Mouse (Mus musculus): Measurements from ENCODE around the gene Celf1. TPM values are rescaled to one million over a fixed set of nuclear protein-coding genes. Genes with fewer than 3 reads are reported as not detected.
"Not testable (repeated sequence)": the region's sequence is repeated elsewhere in the genome, so short reads cannot be mapped to it uniquely, and the experiment has no call there.

Gene Celf1
- 71.8 and 73.1 TPM in 2 replicates for polyA plus RNA-seq (2015; fragmentation: Nextera tagmentation; extraction: Ambion mirVana)

DNA sequence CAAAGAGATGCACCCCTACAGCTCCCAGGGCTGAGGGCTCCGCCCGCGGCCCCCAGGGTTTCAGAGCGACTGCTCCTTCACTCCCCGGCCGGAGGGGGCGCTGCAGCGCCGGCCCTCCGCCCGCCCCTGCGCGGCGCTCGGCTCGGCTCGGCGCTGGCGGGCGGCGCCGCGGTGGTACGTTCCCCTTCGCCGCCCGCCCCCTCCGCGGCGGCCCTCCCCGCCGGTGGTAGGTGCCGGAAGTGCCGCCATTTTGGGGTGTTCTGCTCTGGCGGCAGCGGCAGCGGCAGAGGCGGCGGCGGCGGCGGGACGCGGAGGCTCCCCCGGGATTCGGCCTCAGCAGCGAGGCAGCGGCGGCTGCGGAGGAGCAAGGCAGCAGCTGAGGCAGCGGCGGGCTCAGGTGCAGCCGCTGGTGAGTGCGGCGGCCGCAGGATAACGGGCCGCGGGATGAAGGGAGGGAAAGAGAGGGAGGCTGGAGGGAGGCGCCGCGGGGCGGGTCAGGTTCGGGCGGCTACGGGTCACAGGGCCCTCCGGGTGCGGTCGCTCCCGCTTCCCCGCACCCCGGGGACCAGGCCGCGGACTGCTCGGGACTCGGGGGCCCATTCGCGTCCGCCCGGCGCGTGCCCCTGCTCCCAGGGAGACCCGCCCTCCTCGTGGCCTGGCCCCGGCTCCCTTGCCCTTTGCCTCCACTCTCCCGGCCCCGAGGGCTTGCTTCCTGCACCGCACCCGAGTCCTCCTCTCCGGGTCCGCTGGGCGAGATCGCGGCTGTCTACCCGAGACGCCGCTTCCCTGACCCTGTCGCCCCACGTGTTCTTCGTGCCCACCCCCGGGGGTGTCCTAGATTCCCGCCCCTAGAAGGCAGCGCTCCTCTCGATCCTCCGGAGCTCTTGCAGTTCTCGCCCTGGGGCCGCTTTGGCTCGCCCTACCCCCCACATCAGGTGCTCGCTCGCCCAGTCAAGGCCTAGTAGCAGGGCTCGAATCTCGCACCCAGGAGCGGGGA lies at the start of gene Celf1:
Gene Celf1, plus strand, starts transcription at position 150 of the 997 bp plus-strand sequence.
- H3K4me3 ChIP-seq (ENCODE audit: low read length), result peak within 1 kb of the TSS; percentile 97
- H3K9ac ChIP-seq (ENCODE audit: low read depth, low read length), result peak within 1 kb of the TSS; percentile 92
- H3K27me3 ChIP-seq (replicated peaks; ENCODE audit: control insufficient read depth, insufficient read depth, low read length), result no peaks in the 10 kb centered on the region
- H3K36me3 ChIP-seq (ENCODE audit: control insufficient read depth, insufficient read depth, low read length), result no peaks in the 10 kb centered on the region
- H3K4me1 ChIP-seq (ENCODE audit: control insufficient read depth, insufficient read depth, low read length), result peaks cover 16% of the 10 kb centered on the region
- under 1% methylated on average over 96 of the region's 113 CpGs for WGBS
- peak within 1 kb of the TSS; percentile 95 for H3K27ac ChIP-seq (ENCODE audit: low read length)
- H3K4me2 ChIP-seq (ENCODE audit: low read depth, low read length), result peak within 1 kb of the TSS; percentile 65
- H3K9me3 ChIP-seq (ENCODE audit: control insufficient read depth, low read length), result no peaks in the 10 kb centered on the region
- ATAC-seq, result peak; percentile 97

DNA sequence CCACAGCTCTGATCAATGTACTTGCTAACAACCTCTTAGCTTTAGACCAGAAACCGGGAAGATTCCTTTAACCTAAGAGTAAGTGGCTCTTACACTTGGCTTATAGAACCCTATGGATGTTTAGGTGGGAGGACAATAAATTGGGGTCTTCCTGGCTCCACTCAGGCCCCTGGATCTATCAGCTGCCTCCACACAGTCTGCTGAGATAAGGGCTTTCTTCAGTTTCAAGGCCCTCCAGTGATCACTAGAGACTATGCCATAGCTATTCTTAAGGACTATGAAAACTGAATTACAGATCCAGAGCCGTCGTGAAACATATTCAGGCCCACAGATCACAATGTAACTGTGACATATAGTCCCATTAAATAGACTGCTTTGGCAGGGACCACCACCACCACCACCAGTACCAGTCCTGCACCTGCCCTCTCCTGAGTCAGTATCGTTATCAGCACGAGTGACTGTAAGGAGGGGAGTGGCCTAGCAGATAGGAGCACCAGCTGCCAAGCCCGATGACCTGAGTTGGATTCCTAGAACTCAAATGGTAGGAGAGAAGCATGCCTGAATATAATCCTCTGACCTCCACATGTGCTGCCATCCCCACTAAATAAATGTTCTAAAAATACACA lies 46.4 kb upstream of the Celf1 start:
- ATAC-seq, result peak; percentile 51; the same call in 1 of the 2 replicates

DNA sequence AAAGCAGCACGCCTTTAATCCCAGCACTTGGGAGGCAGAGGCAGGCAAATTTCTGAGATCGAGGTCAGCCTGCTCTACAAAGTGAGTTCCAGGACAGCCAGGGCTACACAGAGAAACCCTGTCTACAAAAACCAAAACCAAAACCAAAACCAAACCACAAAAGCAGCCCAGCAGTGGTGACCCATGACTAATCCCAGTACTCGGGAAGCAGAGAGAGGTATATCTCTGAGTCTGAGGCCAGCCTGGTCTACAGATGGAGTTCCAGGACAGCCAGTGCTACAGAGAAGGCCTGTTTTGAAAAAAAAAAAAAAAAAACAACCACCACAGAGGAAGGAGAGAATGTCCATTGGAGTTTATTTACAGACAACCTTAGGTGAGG lies 45.9 kb upstream of the Celf1 start:
- 83% methylated on average over 3 of the region's 3 CpGs for WGBS
- H3K9ac ChIP-seq (ENCODE audit: low read depth, low read length); H3K27ac ChIP-seq (ENCODE audit: low read length); H3K27me3 ChIP-seq (replicated peaks; ENCODE audit: control insufficient read depth, insufficient read depth, low read length); H3K4me1 ChIP-seq (ENCODE audit: control insufficient read depth, insufficient read depth, low read length); H3K36me3 ChIP-seq (ENCODE audit: control insufficient read depth, insufficient read depth, low read length); H3K9me3 ChIP-seq (ENCODE audit: control insufficient read depth, low read length); H3K4me3 ChIP-seq (ENCODE audit: low read length); H3K4me2 ChIP-seq (ENCODE audit: low read depth, low read length); ATAC-seq: not testable (repeated sequence)

More for the DNA sequence above, 46.4 kb upstream of the Celf1 start:
- H3K4me2 ChIP-seq (ENCODE audit: low read depth, low read length), result no peak overlapping the region
- H3K4me1 ChIP-seq (ENCODE audit: control insufficient read depth, insufficient read depth, low read length), result peaks cover 7% of the 10 kb centered on the region; the same call in 1 of the 2 replicates
- 76% methylated on average over 6 of the region's 6 CpGs for WGBS
- H3K27me3 ChIP-seq (replicated peaks; ENCODE audit: control insufficient read depth, insufficient read depth, low read length), result peaks cover 7% of the 10 kb centered on the region; the same call in 1 of the 2 replicates
- no peaks in the 10 kb centered on the region for H3K9me3 ChIP-seq (ENCODE audit: control insufficient read depth, low read length)
- H3K27ac ChIP-seq (ENCODE audit: low read length), result no peak overlapping the region
- H3K36me3 ChIP-seq (ENCODE audit: control insufficient read depth, insufficient read depth, low read length), result peaks cover 9% of the 10 kb centered on the region
- no peak overlapping the region for H3K9ac ChIP-seq (ENCODE audit: low read depth, low read length)
- no peak overlapping the region for H3K4me3 ChIP-seq (ENCODE audit: low read length)

DNA sequence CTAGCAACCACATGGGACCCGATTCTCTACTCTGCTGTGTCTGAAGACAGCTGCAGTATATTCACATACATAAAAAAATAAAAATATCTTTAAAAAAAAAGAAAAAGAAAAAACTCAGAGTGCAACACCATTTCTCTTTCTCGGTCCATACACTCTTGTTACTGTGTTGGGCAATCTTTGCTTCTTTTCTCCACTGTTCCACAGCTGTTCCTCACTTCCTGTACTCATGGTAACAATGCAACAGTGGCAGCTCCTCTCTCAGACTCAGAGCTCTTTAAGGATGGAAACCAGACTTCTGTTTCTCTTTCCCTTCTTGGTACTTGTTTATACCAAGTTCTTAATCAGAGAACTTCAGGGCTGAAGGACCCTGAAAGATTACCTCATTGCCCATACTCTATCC lies 36.8 kb upstream of the Celf1 start:
- Histone ChIP-seq H3K27ac (ENCODE audit: low read length) (no peak overlapping the region), H3K9ac (ENCODE audit: low read depth, low read length) (peak overlapping the region; percentile 98), H3K4me2 (ENCODE audit: low read depth, low read length) (peak overlapping the region; percentile 62), H3K4me3 (ENCODE audit: low read length) (peak overlapping the region; percentile 97), H3K9me3 (ENCODE audit: control insufficient read depth, low read length) (no peaks in the 10 kb centered on the region), H3K36me3 (ENCODE audit: control insufficient read depth, insufficient read depth, low read length) (peaks cover 7% of the 10 kb centered on the region), H3K27me3 (replicated peaks; ENCODE audit: control insufficient read depth, insufficient read depth, low read length) (no peaks in the 10 kb centered on the region), H3K4me1 (ENCODE audit: control insufficient read depth, insufficient read depth, low read length) (peaks cover 9% of the 10 kb centered on the region)
- WGBS, result 71% methylated on average over 2 of the region's 2 CpGs
- ATAC-seq, result no peak

DNA sequence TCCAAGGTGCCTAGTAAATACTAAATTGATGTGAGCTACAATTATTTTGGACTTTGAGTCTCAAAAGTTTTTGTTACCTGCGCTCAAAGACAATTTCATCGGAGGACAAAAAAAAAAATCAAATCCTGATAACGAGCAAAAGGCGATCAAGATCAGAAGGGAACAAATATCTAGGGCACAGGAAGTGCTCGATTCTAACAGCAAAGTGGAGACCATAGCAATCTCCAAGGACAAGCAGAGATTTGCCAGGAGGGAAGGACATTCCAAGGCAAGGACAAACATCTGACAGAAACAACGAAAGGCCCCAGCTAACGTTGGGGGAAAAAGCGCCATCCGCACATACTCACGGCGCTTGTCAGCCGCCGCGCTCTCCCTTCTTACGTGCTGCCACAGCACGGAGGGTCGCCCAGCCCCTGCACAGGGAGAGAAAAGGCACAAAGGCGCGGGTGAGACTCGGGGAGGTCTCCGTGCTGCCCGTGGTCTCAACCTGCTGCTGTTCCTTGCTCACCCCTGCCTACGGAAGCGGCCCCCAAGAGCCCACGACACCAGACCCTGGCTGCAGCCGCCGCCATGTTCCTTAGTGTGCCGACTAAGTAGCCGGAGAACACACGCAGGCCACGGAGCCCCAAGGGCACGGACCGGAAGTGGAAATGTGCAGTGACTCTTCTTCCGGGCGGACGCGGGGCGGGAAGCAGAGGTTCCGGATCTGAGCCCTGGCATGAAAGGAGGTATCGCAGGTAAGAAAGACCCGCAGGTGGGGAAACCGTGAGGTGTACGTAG lies 35.9 kb upstream of the Celf1 start, which contains the start of the genes Kbtbd4 and Ndufs3:
Gene Kbtbd4, plus strand, starts transcription at position 665 of the 780 bp plus-strand sequence.
Gene Ndufs3, minus strand, starts transcription at position 752 of the 780 bp plus-strand sequence.
- H3K36me3 ChIP-seq (ENCODE audit: control insufficient read depth, insufficient read depth, low read length), result peaks cover 13% of the 10 kb centered on the region
- ATAC-seq, result peak; percentile 92
- under 1% methylated on average over 43 of the region's 43 CpGs for WGBS

DNA sequence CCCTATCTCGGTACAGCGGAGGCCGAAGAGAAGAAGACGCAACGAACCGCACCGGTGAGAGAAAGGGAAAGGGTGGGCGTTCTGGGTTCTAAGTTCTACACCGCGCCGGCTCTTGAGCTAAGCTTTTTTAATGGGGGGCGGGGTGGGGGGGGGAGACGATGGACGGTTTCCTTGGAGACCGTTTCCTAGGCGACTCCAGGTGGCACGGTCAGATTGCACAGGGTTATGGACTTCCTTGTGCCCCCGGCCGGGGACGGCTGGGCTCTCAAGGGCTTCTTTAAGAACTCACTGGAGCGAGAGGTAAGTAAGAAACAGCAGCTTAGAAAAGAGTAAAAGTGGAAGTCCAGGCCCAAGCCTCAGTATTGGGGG lies 35.3 kb upstream of the Celf1 start:
- H3K9ac ChIP-seq (ENCODE audit: low read depth, low read length), result peak overlapping the region; percentile 98
- peak overlapping the region; percentile 73 for H3K4me2 ChIP-seq (ENCODE audit: low read depth, low read length)
- peaks cover 9% of the 10 kb centered on the region for H3K4me1 ChIP-seq (ENCODE audit: control insufficient read depth, insufficient read depth, low read length)
- H3K36me3 ChIP-seq (ENCODE audit: control insufficient read depth, insufficient read depth, low read length), result peaks cover 19% of the 10 kb centered on the region
- ATAC-seq, result peak; percentile 66
- no peaks in the 10 kb centered on the region for H3K27me3 ChIP-seq (replicated peaks; ENCODE audit: control insufficient read depth, insufficient read depth, low read length)
- H3K27ac ChIP-seq (ENCODE audit: low read length), result peak overlapping the region; percentile 95
- under 1% methylated on average over 21 of the region's 21 CpGs for WGBS
- H3K9me3 ChIP-seq (ENCODE audit: control insufficient read depth, low read length), result no peaks in the 10 kb centered on the region
- H3K4me3 ChIP-seq (ENCODE audit: low read length), result peak overlapping the region; percentile 97

More for the DNA sequence above, 35.9 kb upstream of the Celf1 start, which contains the start of the genes Kbtbd4 and Ndufs3:
- Histone ChIP-seq H3K9ac (ENCODE audit: low read depth, low read length) (peak within 1 kb of the TSS; percentile 98), H3K27me3 (replicated peaks; ENCODE audit: control insufficient read depth, insufficient read depth, low read length) (no peaks in the 10 kb centered on the region), H3K27ac (ENCODE audit: low read length) (peak within 1 kb of the TSS; percentile 95), H3K4me2 (ENCODE audit: low read depth, low read length) (peak within 1 kb of the TSS; percentile 73), H3K4me1 (ENCODE audit: control insufficient read depth, insufficient read depth, low read length) (peaks cover 9% of the 10 kb centered on the region), H3K9me3 (ENCODE audit: control insufficient read depth, low read length) (no peaks in the 10 kb centered on the region), H3K4me3 (ENCODE audit: low read length) (peak within 1 kb of the TSS; percentile 97)

DNA sequence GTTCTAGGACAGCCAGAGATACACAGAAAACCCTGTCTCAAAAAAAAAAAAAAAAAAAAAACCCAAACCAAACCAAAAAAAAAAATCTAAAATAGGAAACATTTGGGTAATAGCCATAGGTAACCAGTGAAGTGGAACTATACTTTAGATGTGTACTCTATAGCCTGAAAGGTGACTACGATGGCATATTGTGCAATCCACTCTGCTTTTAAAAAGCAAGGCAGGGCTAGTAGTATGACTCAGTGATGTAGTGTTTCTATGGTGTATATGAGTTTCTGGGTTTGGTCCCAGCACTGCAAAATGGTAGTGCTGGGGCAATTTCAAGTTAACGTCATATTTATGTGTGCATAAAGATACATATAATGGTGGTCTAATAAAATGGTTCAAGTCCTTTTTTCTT lies 33.5 kb upstream of the Celf1 start:
- Histone ChIP-seq H3K4me3 (ENCODE audit: low read length) (no peak overlapping the region), H3K4me1 (ENCODE audit: control insufficient read depth, insufficient read depth, low read length) (peaks cover 9% of the 10 kb centered on the region), H3K27ac (ENCODE audit: low read length) (no peak overlapping the region), H3K9me3 (ENCODE audit: control insufficient read depth, low read length) (no peaks in the 10 kb centered on the region), H3K27me3 (replicated peaks; ENCODE audit: control insufficient read depth, insufficient read depth, low read length) (no peaks in the 10 kb centered on the region), H3K4me2 (ENCODE audit: low read depth, low read length) (no peak overlapping the region), H3K9ac (ENCODE audit: low read depth, low read length) (no peak overlapping the region), H3K36me3 (ENCODE audit: control insufficient read depth, insufficient read depth, low read length) (peaks cover 24% of the 10 kb centered on the region)
- no peak for ATAC-seq
- WGBS, result 90% methylated on average over 2 of the region's 2 CpGs

DNA sequence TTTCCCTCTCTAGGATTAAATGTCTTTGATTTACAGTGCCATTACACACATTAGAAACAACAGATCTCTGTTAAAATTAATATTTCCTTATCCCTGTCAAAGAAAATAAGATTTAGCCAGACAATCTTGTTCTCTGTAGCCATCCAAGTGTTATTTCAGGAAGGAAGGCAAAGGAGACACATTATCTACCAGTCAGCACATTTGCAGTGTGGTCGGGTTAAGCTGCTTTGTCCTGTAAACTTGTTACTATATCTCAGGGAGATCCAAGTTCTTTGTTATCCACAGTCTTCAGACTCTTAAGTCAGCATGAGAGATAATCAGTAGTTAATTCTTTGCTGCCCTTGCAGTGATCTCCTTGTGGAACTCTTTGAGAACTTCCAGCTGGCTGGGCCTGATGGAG lies 29.3 kb upstream of the Celf1 start:
- 85% methylated on average over 1 of the region's 1 CpGs for WGBS
- Histone ChIP-seq H3K27ac (ENCODE audit: low read length) (no peak overlapping the region), H3K4me1 (ENCODE audit: control insufficient read depth, insufficient read depth, low read length) (peaks cover 17% of the 10 kb centered on the region), H3K27me3 (replicated peaks; ENCODE audit: control insufficient read depth, insufficient read depth, low read length) (no peaks in the 10 kb centered on the region), H3K4me3 (ENCODE audit: low read length) (no peak overlapping the region), H3K36me3 (ENCODE audit: control insufficient read depth, insufficient read depth, low read length) (peaks cover 21% of the 10 kb centered on the region), H3K9ac (ENCODE audit: low read depth, low read length) (no peak overlapping the region), H3K9me3 (ENCODE audit: control insufficient read depth, low read length) (no peaks in the 10 kb centered on the region), H3K4me2 (ENCODE audit: low read depth, low read length) (no peak overlapping the region)
- no peak for ATAC-seq

All from intestine, embryonic 16.5 days (tissue).